Mouse (Mus musculus) heart, adult 2 months (tissue): Measurements from ENCODE around the gene Clasp1.

Source experiments
- EP300 ChIP-seq: fragments of 200-500 bp; IDR thresholded peaks from 2 replicates; pipeline ENCODE4 v1.6.1; 2011; ENCODE audit warnings: low read depth, low read length, control low read depth; ENCODE audit not compliant: insufficient read depth
- POLR2A ChIP-seq: fragments of 200-500 bp; IDR thresholded peaks from 2 replicates; pipeline ENCODE4 v1.6.1; 2011; ENCODE audit warnings: mild to moderate bottlenecking, low read depth, low read length, control low read depth; ENCODE audit not compliant: insufficient read depth

DNA sequence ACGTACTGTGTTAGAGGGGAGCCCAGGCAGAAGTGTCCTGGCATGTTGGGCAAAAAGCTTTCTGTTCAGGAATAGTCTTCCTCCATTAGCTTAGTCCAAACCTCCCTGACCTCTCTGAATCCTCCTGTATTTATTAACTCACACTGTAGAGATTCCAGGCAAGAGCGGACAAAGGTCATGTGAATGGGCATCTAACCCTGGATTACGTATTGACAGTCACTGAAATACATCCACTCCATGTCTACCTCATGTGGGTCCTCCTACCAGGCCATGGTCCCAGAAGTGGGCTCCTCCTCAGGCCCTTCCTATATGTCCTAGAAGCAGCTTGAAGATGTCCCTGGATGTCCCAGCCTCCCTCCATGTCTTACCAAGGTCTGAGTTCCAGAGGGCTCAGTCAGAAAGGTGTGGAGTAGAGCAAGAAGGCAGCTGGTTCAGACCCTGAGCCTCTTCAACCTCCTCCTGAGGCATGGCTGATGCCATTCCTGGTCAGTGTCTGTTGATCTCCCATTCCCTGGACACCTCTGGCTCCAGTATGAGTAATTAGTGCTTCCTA lies 224.8 kb downstream of the Clasp1 start:
- TF ChIP-seq EP300 (no peak), POLR2A (no peak)
